Mouse (Mus musculus) ES-E14 (cell line): ENCODE measurements around the gene Nsmce1.

Experiments
- HCFC1 ChIP-seq: IDR thresholded peaks from 2 replicates; pipeline ENCODE4 v1.6.1; 2012; ENCODE audit warnings: low read length, inconsistent platforms, borderline replicate concordance; ENCODE audit not compliant: insufficient read depth
- ZNF384 ChIP-seq: IDR thresholded peaks from 2 replicates; pipeline ENCODE4 v1.6.1; 2012; ENCODE audit warnings: low read depth, low read length, inconsistent platforms

DNA sequence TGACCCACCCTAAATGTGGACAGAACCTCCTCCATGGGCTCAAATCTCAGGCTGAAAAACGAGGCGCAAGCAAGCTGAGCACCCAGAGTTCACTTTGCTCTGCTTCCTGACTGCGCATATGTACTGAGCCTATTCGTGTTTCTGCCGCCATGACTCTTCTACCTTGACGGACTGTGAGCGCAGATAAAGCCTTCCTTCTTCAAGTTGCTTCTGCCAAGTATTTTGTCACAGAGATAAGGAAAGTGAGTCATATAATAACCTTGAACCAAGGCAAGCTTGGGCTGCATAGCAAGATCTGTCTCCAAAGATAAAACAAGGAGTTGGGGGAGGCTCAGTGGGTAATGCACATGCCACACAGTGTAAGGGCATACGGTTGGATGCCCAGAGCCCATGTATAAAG lies 25.3 kb upstream of the Nsmce1 start:
- TF ChIP-seq ZNF384 (no peak), HCFC1 (no peak)
